Mouse (Mus musculus): ENCODE data around the gene Acta2.

DNA sequence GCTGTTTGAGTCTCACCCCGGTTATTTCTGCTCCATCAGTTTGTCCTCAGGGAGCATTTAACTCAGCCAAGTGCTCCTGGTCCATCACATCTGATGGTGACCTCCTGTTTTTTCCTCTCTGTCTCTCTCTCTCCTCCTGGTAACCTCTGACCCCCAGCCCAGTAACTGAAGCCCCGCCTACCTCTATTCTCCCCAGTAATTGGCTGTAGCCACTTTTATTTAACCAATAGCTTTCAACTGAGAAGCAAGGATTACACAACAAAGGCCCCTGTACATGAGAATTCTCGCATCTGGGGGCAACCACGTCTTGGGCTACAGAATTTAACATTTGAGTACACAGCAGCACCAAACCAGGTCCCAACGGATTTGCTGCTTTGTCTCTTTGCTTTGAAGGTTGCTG is 23.1 kb downstream of the Acta2 start:
- no peak for TF ChIP-seq POLR2A (IDR thresholded peaks at IDR 0.05; ENCODE audit: control insufficient read depth, extremely low read depth, insufficient read depth, low read length, poor library complexity)
- no peak for TF ChIP-seq CTCF (IDR thresholded peaks at IDR 0.05; ENCODE audit: borderline replicate concordance, control insufficient read depth, extremely low read depth, insufficient read depth, low read length, poor library complexity)
